Mouse (Mus musculus) gastrocnemius, adult 8-10 months (tissue): ENCODE measurements at regions not wholly inside any gene's neighbourhood (a gene's known extent, or its start where the extent isn't known, plus 50 kb on each side); places are given as distances from the start of the nearest gene placed in this dataset.

Experiments used
- DNase-seq, 2 experiments: peaks; one replicate each; pipeline ENCODE4 v3.0.0; 2022; ENCODE audit warnings: low spot score in 2 of 2

- DNase-seq: no peak
These were observed 184.8 kb downstream of the Enc1 start for GRCm38 (mm10) chr13:97425731-97426130.

DNA sequence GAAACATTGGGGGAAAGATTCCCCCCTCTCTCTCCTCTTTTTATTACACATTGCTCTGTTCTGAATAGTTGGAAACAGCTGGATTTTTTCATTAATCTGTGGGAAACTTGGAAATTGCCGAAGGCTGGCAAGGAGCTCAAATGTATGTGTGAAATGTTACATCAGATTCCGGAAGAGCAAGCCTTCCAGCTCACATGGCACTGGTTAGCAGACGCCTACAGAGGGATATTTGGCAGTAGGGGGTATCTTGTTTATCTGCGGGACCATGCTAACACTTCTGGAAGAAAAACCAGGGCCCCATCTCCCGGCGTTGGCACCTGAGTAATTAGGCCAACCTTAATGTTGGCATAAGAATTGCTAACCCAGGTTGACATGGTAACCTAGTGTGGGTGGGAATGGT is 183.0 kb downstream of the Enc1 start:
- DNase-seq: no peak

GRCm38 (mm10) chr13:97423298-97423817 is 182.5 kb downstream of the Enc1 start:
- no peak for DNase-seq

DNA sequence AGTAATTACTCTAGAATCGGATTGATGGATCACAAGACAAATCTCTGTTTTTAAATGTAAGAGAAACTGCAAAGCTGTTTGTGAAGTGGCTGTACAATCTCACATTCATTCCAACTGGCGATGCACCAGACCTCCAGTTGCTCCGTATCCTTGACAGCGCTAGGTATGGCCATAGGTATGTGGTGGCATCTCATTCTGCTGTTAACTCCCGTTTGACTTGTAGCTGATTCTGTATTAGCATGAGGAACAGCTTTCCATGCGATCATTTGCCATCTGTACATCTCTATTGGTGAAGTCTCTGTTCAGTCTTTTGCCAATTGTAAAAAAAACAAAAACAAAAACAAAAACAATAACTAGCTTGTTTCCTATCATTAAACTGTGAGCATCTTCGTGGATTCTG is 182.0 kb downstream of the Enc1 start:
- DNase-seq: no peak

DNA sequence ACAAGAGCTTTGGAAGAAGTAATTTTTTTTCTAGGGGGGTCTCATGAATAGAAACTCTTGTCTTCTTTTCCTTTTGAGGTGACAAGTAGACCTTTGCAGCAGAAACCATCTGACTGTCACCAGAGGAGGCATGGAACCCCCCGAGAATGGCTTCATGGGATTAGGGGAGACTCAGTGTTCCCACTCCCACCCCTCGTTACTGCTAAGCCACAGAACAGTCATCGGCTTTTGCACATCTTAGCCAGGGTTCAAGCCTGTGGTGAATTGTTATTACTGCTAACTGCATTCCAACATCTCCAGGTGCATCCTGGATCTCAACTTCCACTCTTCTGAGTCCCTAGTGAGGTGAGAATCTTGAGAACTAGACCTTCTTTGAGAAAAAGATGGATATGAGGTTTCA is 180.9 kb downstream of the Enc1 start:
- DNase-seq: no peak

DNA sequence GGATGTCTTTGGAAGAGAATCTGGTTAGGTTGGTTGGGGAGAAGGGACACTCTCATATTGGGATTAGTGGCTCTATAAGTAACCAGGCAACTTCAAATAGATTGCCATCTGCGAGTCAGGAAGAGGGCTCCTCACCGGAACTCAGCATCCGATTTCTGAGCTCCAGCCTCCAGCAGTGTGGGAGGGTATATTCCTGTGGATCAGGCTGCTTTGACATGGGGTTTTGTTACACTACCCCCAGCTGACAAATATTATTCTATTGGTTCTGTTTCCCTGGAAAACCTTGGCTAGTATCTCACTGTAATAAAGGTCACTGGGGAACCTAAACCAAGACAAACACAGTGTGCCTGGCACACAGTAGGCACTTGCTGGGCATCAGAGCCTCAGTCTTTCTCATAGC is 179.9 kb downstream of the Enc1 start:
- no peak for DNase-seq

GRCm38 (mm10) chr13:97419100-97419499 is 178.2 kb downstream of the Enc1 start:
- DNase-seq: no peak

DNA sequence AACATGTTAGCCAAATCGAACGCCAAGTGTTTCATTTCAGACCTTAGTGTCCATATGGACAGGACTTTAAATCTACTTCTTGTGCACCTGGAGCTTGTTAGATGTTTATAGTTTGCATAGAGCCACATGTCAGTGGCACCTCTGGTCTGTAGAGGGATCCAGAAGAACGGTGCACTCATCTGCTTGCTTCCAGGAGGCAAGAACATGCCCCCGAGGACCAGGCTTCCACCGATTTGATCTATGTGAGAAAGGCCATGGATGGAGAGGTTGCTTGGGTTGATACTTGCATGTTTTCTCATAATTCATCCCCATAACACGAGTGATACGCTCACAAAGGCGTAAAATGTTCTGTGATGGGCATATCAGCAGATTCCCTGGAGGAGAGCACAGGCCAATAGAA is 177.8 kb downstream of the Enc1 start:
- DNase-seq: no peak

DNA sequence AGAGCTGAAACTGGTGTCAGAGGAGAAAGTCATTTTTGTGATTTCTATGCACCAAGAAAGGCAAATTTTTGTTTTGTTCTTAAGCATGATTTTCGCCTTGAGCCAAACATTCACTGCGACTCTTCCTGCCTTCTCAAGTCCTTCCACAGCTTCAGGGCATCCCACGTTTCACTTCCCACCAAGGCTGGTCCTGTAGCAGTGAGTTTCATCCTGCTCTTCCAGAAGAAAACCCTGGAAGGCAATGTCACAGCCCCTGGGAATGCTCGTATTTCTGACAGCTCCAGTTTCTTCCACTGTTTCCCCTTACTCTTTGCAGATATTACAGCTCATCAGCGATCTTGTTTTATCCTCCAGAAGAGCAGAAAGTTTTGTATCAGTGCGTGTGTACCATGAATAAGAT is 177.2 kb downstream of the Enc1 start:
- no peak for DNase-seq

DNA sequence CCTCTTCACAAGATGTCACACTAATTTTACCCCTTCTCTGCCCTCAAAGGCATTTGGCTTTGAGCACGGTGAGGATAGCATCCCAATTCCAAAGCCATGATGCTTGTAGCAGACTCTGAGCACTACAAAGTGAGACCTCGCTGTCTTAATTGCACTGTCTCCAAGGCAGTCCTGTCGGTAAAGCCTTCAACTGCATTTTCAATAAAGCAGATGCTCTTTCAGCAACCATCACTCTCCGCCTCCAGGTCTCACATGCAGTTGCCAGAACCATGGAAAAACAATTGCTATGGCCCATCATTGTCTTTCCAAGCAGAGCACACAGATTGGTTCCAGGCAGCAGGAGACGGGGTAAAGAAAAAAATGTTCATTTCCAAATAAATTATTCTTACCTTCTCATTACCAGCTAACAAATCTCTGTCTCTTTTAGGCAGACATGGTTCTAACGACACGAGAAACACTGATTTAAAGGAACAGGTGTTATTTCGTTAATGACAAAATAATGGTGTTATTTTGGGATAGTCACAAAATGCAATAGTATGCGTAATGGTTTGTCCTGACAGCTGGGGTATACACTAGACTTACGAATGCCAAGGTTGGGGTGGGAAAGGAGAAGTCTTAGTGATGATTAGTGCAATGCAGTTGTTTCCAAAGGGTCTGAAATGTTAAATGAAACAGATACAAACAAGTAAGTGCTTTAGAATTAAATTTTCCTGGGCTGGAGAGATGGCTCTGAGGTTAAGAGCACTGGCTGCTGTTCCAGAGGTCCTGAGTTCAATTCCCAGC is 175.2 kb downstream of the Enc1 start:
- no peak for DNase-seq

- no peak for DNase-seq
These were observed 174.5 kb downstream of the Enc1 start for GRCm38 (mm10) chr13:97415381-97415780.

GRCm38 (mm10) chr13:97412151-97412550 is 171.2 kb downstream of the Enc1 start:
- no peak for DNase-seq

DNA sequence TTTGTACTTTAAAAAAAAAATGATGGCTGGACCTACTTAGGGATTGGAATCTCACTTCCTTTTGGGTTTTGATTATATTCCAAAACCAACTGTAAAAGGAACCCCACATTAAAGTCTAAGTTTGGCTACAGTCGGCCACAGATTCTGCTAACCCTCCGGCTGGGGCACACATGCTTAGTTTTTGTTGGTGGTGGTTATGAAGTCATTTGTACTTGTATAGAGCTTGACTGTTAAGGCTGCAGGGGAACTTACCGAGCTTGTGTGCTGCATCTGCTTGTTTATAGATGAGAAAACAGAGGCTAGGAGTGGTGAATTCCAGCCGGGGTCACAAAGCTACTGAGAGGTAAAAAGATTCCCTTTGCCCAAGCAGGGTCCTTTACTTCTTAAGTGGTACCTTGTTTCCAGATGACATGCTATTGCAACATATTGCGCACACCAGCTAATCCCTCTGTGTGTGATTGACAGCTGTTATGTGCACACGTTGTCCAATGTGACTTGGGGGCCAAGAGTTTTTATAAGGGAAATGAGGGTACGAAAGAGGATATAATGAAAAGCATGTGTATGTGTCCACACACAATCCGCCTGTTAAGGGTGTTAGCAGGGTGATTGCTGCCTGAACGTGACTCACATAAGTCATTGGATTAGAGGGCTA is 169.8 kb downstream of the Enc1 start:
- DNase-seq: no peak

DNA sequence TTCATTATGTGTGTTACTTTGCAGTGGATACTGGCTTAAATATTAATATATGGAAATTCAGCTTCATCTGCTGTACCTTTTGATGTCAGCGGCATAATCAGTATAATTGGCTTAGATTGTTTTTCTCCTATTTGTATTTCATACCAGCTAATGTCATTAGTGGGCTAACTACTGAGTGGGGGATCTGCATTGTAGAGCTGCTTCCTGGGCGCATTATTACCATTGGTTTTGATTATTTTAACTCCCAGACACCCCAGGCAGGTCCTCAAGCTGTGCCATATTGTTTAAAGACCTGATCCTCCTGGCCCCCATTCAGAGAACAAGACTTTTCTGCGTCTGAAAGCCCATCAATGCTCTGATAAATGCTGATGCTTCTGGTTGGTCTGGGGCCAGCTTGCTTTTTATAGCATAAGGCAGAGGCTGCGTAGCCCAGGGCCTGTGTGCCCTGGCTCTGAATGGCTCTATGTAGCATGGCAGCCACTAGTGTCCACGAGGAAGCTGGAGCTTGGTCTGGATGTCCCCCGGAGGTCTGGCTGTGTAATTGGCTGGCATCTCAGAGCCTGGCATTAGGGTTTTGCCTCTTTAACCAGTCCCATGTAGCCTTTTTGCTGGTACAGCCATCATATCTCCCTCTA is 169.1 kb downstream of the Enc1 start:
- no peak for DNase-seq

- DNase-seq: no peak
These were observed 168.4 kb downstream of the Enc1 start for GRCm38 (mm10) chr13:97409291-97409780.

GRCm38 (mm10) chr13:97408414-97409290 is 167.7 kb downstream of the Enc1 start:
- DNase-seq: no peak

GRCm38 (mm10) chr13:97407773-97408172 is 166.9 kb downstream of the Enc1 start:
- DNase-seq: no peak

DNA sequence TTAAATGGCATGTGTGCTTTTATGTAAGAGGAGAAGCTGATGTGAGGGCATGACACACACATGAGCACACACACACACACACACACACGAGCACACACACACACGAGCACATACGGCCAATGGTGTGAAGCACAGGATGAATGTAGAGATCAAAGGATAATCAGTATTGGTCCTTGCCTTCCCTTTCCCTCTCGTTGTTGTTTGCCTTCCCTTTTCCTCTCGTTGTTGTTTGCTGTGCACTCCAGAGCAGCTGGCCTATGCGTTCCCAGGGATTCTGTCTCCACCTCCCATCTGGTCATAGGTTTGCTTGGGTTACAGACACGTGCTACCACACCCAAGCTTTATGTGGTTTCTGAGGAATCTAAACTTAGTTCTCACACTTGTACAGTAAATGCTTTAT is 165.8 kb downstream of the Enc1 start:
- DNase-seq: no peak

GRCm38 (mm10) chr13:97402164-97402761 is 161.4 kb downstream of the Enc1 start:
- DNase-seq: no peak

GRCm38 (mm10) chr13:97401620-97402019 is 160.7 kb downstream of the Enc1 start:
- no peak for DNase-seq

- DNase-seq: no peak
These were observed 157.1 kb downstream of the Enc1 start for GRCm38 (mm10) chr13:97398041-97398440.
